Comparison of ENCODE assay signal across 10 mouse cellular contexts in genomic region chr2:25877736-25878268, GRCm38 (mm10). TPM values are rescaled to one million over a fixed set of nuclear protein-coding genes. Genes with fewer than 3 reads are reported as not detected.
A peak's percentile ranks its signal among the peaks of the same experiment; 100 is the strongest.
DNase-seq lines count a peak whose midpoint lies in the region; ATAC-seq and TF ChIP-seq lines count a peak whose summit lies in the region.
"Had no signal": no experiment of that assay in that cellular context is flagged by ENCODE, and none has a peak within 500 bp of the region (broad histone marks: within the 10 kb centered on the region; RNA-seq: fewer than 3 reads in every experiment).

No protein-coding gene starts in this region.

- 3% methylated on average over 49 of the region's 49 CpGs for WGBS in embryonic facial prominence, embryonic 15.5 days
- 3% methylated on average over 48 of the region's 49 CpGs for WGBS in limb, embryonic 11.5 days

- no peak for ATAC-seq in embryonic facial prominence, embryonic 15.5 days (ENCODE audit: insufficient number of reproducible peaks, low FRiP score, low TSS enrichment, low read depth)
- ATAC-seq in limb, embryonic 11.5 days (ENCODE audit: insufficient number of reproducible peaks, low FRiP score, low TSS enrichment, low read depth) = no peak
- ATAC-seq in megakaryocyte, adult 5-6 weeks (ENCODE audit: poor library complexity, severe bottlenecking) = no peak

- no peaks in the 10 kb centered on the region for H3K36me3 ChIP-seq in ES-E14 (ENCODE audit: control insufficient read depth, insufficient read depth, low read length, poor library complexity, severe bottlenecking)
- no peaks in the 10 kb centered on the region for H3K36me3 ChIP-seq in embryonic facial prominence, embryonic 15.5 days
- H3K36me3 ChIP-seq in limb, embryonic 11.5 days (ENCODE audit: control insufficient read depth, insufficient read depth, low read length) = no peaks in the 10 kb centered on the region
- H3K36me3 ChIP-seq: liver, embryonic 15.5 days had no signal

- peaks cover 0 to 4% of the 10 kb centered on the region in 2 experiments; a peak in 1 of 4 replicates for H3K4me1 ChIP-seq in ES-E14 (ENCODE audit: control insufficient read depth in 2 of 2, insufficient read depth in 2 of 2, low read length in 2 of 2, poor library complexity in 1 of 2)
- H3K4me1 ChIP-seq in embryonic facial prominence, embryonic 15.5 days = peaks cover 8% of the 10 kb centered on the region; the same call in 1 of the 2 replicates
- no peaks in the 10 kb centered on the region; the same call in 1 of the 2 replicates for H3K4me1 ChIP-seq in limb, embryonic 11.5 days (ENCODE audit: control insufficient read depth, insufficient read depth, low read length)
- H3K4me1 ChIP-seq: liver, embryonic 15.5 days had no signal

- H3K27ac ChIP-seq in ES-E14 (ENCODE audit: insufficient read depth, low read depth, low read length, poor library complexity, severe bottlenecking) = no peak overlapping the region
- H3K27ac ChIP-seq in embryonic facial prominence, embryonic 15.5 days (replicated peaks) = no peak overlapping the region
- H3K27ac ChIP-seq in limb, embryonic 11.5 days (replicated peaks; ENCODE audit: low read depth, low read length) = no peak overlapping the region
- H3K27ac ChIP-seq: liver, embryonic 15.5 days had no signal

- peak; percentile 20 for DNase-seq in embryo, embryonic 11 days
- DNase-seq in embryo, embryonic 10.5 days (ENCODE audit: low spot score) = no peak
- no peak for DNase-seq in ES-E14 (ENCODE audit: low read depth, low spot score)
- DNase-seq in limb, embryonic 11.5 days (ENCODE audit: low spot score) = peak; percentile 22
- DNase-seq in right cerebral cortex, postnatal 25 days = peak; percentile 59
- no peak for DNase-seq in gastrocnemius, postnatal 10 days

- peak overlapping the region; percentile 64 for H3K4me2 ChIP-seq in embryonic facial prominence, embryonic 15.5 days (replicated peaks)
- peak overlapping the region; percentile 64 for H3K4me2 ChIP-seq in limb, embryonic 11.5 days (ENCODE audit: low read depth, severe bottlenecking)
- H3K4me2 ChIP-seq: liver, embryonic 15.5 days had no signal

- no peaks in the 10 kb centered on the region for H3K9me3 ChIP-seq in ES-E14 (ENCODE audit: control insufficient read depth, insufficient read depth, low read depth, low read length)
- H3K9me3 ChIP-seq in embryonic facial prominence, embryonic 15.5 days (replicated peaks) = no peaks in the 10 kb centered on the region
- H3K9me3 ChIP-seq in limb, embryonic 11.5 days (ENCODE audit: control insufficient read depth, low read length) = no peaks in the 10 kb centered on the region
- H3K9me3 ChIP-seq: liver, embryonic 15.5 days had no signal

- peaks cover 49% of the 10 kb centered on the region for H3K27me3 ChIP-seq in embryonic facial prominence, embryonic 15.5 days
- peaks cover 23% of the 10 kb centered on the region for H3K27me3 ChIP-seq in limb, embryonic 11.5 days (ENCODE audit: control insufficient read depth, insufficient read depth, low read length)

- in situ Hi-C loops in ES-E14 (cut with MboI; ENCODE audit: low sequenced_read_pairs in 2 of 2, unreplicated experiment in 2 of 2) = no loop called here

- peak overlapping the region; percentile 69 to 72 for H3K4me3 ChIP-seq in ES-E14 (ENCODE audit: insufficient read depth in 1 of 2, low read depth in 1 of 2, low read length in 2 of 2, poor library complexity in 1 of 2, severe bottlenecking in 1 of 2)
- peak overlapping the region; percentile 38 for H3K4me3 ChIP-seq in embryonic facial prominence, embryonic 15.5 days (replicated peaks)
- peak overlapping the region; percentile 27 for H3K4me3 ChIP-seq in limb, embryonic 11.5 days (ENCODE audit: low read depth, low read length)
- H3K4me3 ChIP-seq: liver, embryonic 15.5 days had no signal

- H3K9ac ChIP-seq in ES-E14 (ENCODE audit: insufficient read depth, low read depth, low read length, poor library complexity, severe bottlenecking) = peak overlapping the region; percentile 71
- H3K9ac ChIP-seq in embryonic facial prominence, embryonic 15.5 days = no peak overlapping the region
- H3K9ac ChIP-seq in limb, embryonic 11.5 days (ENCODE audit: low read length) = peak overlapping the region; percentile 53; the same call in 1 of the 2 replicates
- H3K9ac ChIP-seq: liver, embryonic 15.5 days had no signal

TF ChIP-seq in ES-E14, 5 proteins besides CTCF, POLR2A, EP300 and RAD21:
- TF ChIP-seq CHD2 (IDR thresholded peaks at IDR 0.05; ENCODE audit: low read depth, low read length) = no peak
- no peak for TF ChIP-seq HCFC1 (IDR thresholded peaks at IDR 0.05; ENCODE audit: borderline replicate concordance, insufficient read depth, low read length)
- TF ChIP-seq MAFK (IDR thresholded peaks at IDR 0.05; ENCODE audit: insufficient read depth, low read depth, low read length) = no peak
- TF ChIP-seq ZNF384 (IDR thresholded peaks at IDR 0.05; ENCODE audit: low read depth, low read length) = no peak
- no peak for TF ChIP-seq ZC3H11A (IDR thresholded peaks at IDR 0.05; ENCODE audit: borderline replicate concordance, low read depth, low read length)

RNA-seq across cellular contexts. Expression of gene Kcnt1, which starts 14.3 kb away (rescaled TPM):
- total RNA-seq in ES-E14 (2012; rRNA removed) = 2.0 and 3.0 TPM in 2 replicates
- 0.32 and 0.42 TPM in 2 replicates for polyA plus RNA-seq in embryonic facial prominence, embryonic 15.5 days (2015; fragmentation: Nextera tagmentation; extraction: Ambion mirVana)
- 0.13 and 0.24 TPM in 2 replicates for polyA plus RNA-seq in limb, embryonic 11.5 days (2014; fragmentation: Nextera tagmentation; extraction: Ambion mirVana)
- total RNA-seq in gastrocnemius, postnatal 10 days (2021) = under 1 TPM; 0.12 to 0.34 TPM
- total RNA-seq in megakaryocyte, adult 5-6 weeks (2015) = not detected in 2 replicates
- not detected in 2 replicates for total RNA-seq in megakaryocyte, adult 5-6 weeks (2017)
- total RNA-seq: common myeloid progenitor, adult 5-6 weeks had no signal
- polyA plus RNA-seq: liver, embryonic 15.5 days had no signal

RNA-seq across cellular contexts. Expression of gene Sohlh1, which starts 30.8 kb away (rescaled TPM):
- 0.16 and 0.22 TPM in 2 replicates for total RNA-seq in ES-E14 (2012; rRNA removed)
- polyA plus RNA-seq in embryonic facial prominence, embryonic 15.5 days (2015; fragmentation: Nextera tagmentation; extraction: Ambion mirVana) = not detected in 2 replicates
- not detected in 2 replicates for polyA plus RNA-seq in limb, embryonic 11.5 days (2014; fragmentation: Nextera tagmentation; extraction: Ambion mirVana)
- total RNA-seq in gastrocnemius, postnatal 10 days (2021) = not detected
- not detected in 2 replicates for total RNA-seq in megakaryocyte, adult 5-6 weeks (2015)
- not detected in 2 replicates for total RNA-seq in megakaryocyte, adult 5-6 weeks (2017)
- total RNA-seq: common myeloid progenitor, adult 5-6 weeks had no signal
- polyA plus RNA-seq: liver, embryonic 15.5 days had no signal

RNA-seq across cellular contexts. Expression of gene Lcn9, which starts 54.8 kb away (rescaled TPM):
- not detected in 2 replicates for total RNA-seq in ES-E14 (2012; rRNA removed)
- not detected in 2 replicates for polyA plus RNA-seq in embryonic facial prominence, embryonic 15.5 days (2015; fragmentation: Nextera tagmentation; extraction: Ambion mirVana)
- not detected in 2 replicates for polyA plus RNA-seq in limb, embryonic 11.5 days (2014; fragmentation: Nextera tagmentation; extraction: Ambion mirVana)
- not detected for total RNA-seq in gastrocnemius, postnatal 10 days (2021)
- not detected in 2 replicates for total RNA-seq in megakaryocyte, adult 5-6 weeks (2015)
- total RNA-seq in megakaryocyte, adult 5-6 weeks (2017) = not detected in 2 replicates
- total RNA-seq: common myeloid progenitor, adult 5-6 weeks had no signal
- polyA plus RNA-seq: liver, embryonic 15.5 days had no signal

Comparison
In these comparisons a context has a peak if more than half of its experiments do, and no peak if none do; other contexts are left out.
1. DNase-seq: peak in embryo, embryonic 11 days (single experiment), limb, embryonic 11.5 days (single experiment) and right cerebral cortex, postnatal 25 days (single experiment); none in embryo, embryonic 10.5 days (single experiment), ES-E14 (single experiment) and gastrocnemius, postnatal 10 days (single experiment).
2. Peak in every context shown above with its lines, with median percentiles within 50 percentile points of each other: H3K4me3 ChIP-seq.